Comparison of ENCODE assay signal across 8 mouse cellular contexts in genomic region chr14:121259789-121260188, GRCm38 (mm10).
DNase-seq lines count a peak whose midpoint lies in the region; ATAC-seq lines count a peak whose summit lies in the region.

No protein-coding gene starts in this region.

- DNase-seq in ovary, postnatal 36 days (ENCODE audit: low spot score): peak; percentile 51
- no peak for DNase-seq in ovary, adult 18-20 months (ENCODE audit: low spot score)
- DNase-seq in adrenal gland, adult 2 months: peak; percentile 50
- DNase-seq in left cerebral cortex, postnatal 4 days: peak; percentile 58
- DNase-seq in neural tube, embryonic 10.5 days (ENCODE audit: extremely low spot score, low spot score): peak; percentile 51
- no peak for DNase-seq in ovary, postnatal 14 days (ENCODE audit: low spot score)

- no peak overlapping the region for H3K9ac ChIP-seq in embryonic facial prominence, embryonic 13.5 days
- no peak overlapping the region for H3K9ac ChIP-seq in hindbrain, embryonic 12.5 days

- H3K4me3 ChIP-seq in embryonic facial prominence, embryonic 13.5 days: no peak overlapping the region
- H3K4me3 ChIP-seq in hindbrain, embryonic 12.5 days: no peak overlapping the region

- H3K36me3 ChIP-seq in embryonic facial prominence, embryonic 13.5 days: peaks cover 83% of the 10 kb centered on the region
- peaks cover 28% of the 10 kb centered on the region for H3K36me3 ChIP-seq in hindbrain, embryonic 12.5 days

- intact Hi-C loops in left cerebral cortex, postnatal 4 days (cut with DNase I): no loop called here

- H3K9me3 ChIP-seq in embryonic facial prominence, embryonic 13.5 days: no peaks in the 10 kb centered on the region
- no peaks in the 10 kb centered on the region for H3K9me3 ChIP-seq in hindbrain, embryonic 12.5 days (replicated peaks)

- no peaks in the 10 kb centered on the region for H3K27me3 ChIP-seq in embryonic facial prominence, embryonic 13.5 days
- H3K27me3 ChIP-seq in hindbrain, embryonic 12.5 days: no peaks in the 10 kb centered on the region

- 57% methylated on average over 7 of the region's 7 CpGs for WGBS in embryonic facial prominence, embryonic 13.5 days
- WGBS in hindbrain, embryonic 12.5 days: 53% methylated on average over 7 of the region's 7 CpGs

- no peak for ATAC-seq in embryonic facial prominence, embryonic 13.5 days (ENCODE audit: insufficient number of reproducible peaks, insufficient read depth, low FRiP score, low TSS enrichment, low read depth)
- 0 out of 2 replicates have a peak, but pooled peaks have one; percentile 5 for ATAC-seq in hindbrain, embryonic 12.5 days (ENCODE audit: low FRiP score)

- H3K27ac ChIP-seq in embryonic facial prominence, embryonic 13.5 days: peak overlapping the region; percentile 60; the same call in 1 of the 2 replicates
- H3K27ac ChIP-seq in hindbrain, embryonic 12.5 days: no peak overlapping the region

- no peak overlapping the region for H3K4me2 ChIP-seq in embryonic facial prominence, embryonic 13.5 days
- no peak overlapping the region for H3K4me2 ChIP-seq in hindbrain, embryonic 12.5 days (replicated peaks)

- H3K4me1 ChIP-seq in embryonic facial prominence, embryonic 13.5 days: peaks cover 16% of the 10 kb centered on the region; the same call in 1 of the 2 replicates
- H3K4me1 ChIP-seq in hindbrain, embryonic 12.5 days: peaks cover 3% of the 10 kb centered on the region; the same call in 1 of the 2 replicates

Comparison
In these comparisons a context has a peak if more than half of its experiments do, and no peak if none do; other contexts are left out.
1. DNase-seq: peak in ovary, postnatal 36 days (single experiment), adrenal gland, adult 2 months (single experiment), left cerebral cortex, postnatal 4 days (single experiment) and neural tube, embryonic 10.5 days (single experiment); none in ovary, adult 18-20 months (single experiment) and ovary, postnatal 14 days (single experiment).